Mouse (Mus musculus) hindbrain, embryonic 16.5 days (tissue): Measurements from ENCODE around the gene Epn2. TPM values are rescaled to one million over a fixed set of nuclear protein-coding genes. Genes with fewer than 3 reads are reported as not detected.

ENCODE experiments used
- ATAC-seq: fragments of 200-750 bp; cut with Nextera tagmentation; 2 replicates; pipeline ENCODE4 v1.8.0; 2017; ENCODE audit warnings: moderate TSS enrichment, moderate library complexity
- H3K27ac ChIP-seq: fragments of 300-500 bp; sonication (generic); 2 replicates; pipeline ENCODE4 v1.5.1; 2014; ENCODE audit warnings: low read depth, mild to moderate bottlenecking, control low read depth, low read length, moderate library complexity
- H3K27me3 ChIP-seq: fragments of 300-500 bp; sonication (generic); replicated peaks from 2 replicates; pipeline ENCODE4 v1.6.1; 2014; ENCODE audit warnings: low read length; ENCODE audit not compliant: control insufficient read depth, insufficient read depth
- H3K36me3 ChIP-seq: fragments of 300-500 bp; sonication (generic); 2 replicates; pipeline ENCODE4 v1.6.1; 2014; ENCODE audit warnings: mild to moderate bottlenecking, low read length, moderate library complexity, mixed read lengths; ENCODE audit not compliant: control insufficient read depth, insufficient read depth
- H3K4me1 ChIP-seq: fragments of 300-500 bp; sonication (generic); 2 replicates; pipeline ENCODE4 v1.6.1; 2014; ENCODE audit warnings: low read depth, low read length; ENCODE audit not compliant: control insufficient read depth, insufficient read depth
- H3K4me2 ChIP-seq: fragments of 300-500 bp; sonication (generic); 2 replicates; pipeline ENCODE4 v1.6.1; 2014; ENCODE audit warnings: mild to moderate bottlenecking, low read length, control low read depth, moderate library complexity
- H3K4me3 ChIP-seq: fragments of 300-500 bp; sonication (generic); 2 replicates; pipeline ENCODE4 v1.5.1; 2014; ENCODE audit warnings: mild to moderate bottlenecking, low read length, control low read depth, moderate library complexity
- H3K9ac ChIP-seq: fragments of 300-500 bp; sonication (generic); 2 replicates; pipeline ENCODE4 v1.6.1; 2014; ENCODE audit warnings: low read depth, mild to moderate bottlenecking, control low read depth, low read length, moderate library complexity
- H3K9me3 ChIP-seq: fragments of 300-500 bp; sonication (generic); 2 replicates; pipeline ENCODE4 v1.6.1; 2014; ENCODE audit warnings: mild to moderate bottlenecking, low read length, moderate library complexity; ENCODE audit not compliant: control insufficient read depth
- WGBS: fragments of 180-500 bp; shearing (Covaris S2); extraction: QIAGEN DNeasy Blood & Tissue Kit; methylation state at CpG from one replicate; pipeline ENCODE4 v1.1.7; 2014; 5-methylcytosine and 5-hydroxymethylcytosine counted together
- polyA plus RNA-seq: library from polyadenylated mRNA; unstranded; fragments of >200 nt; fragmentation: Nextera tagmentation; extraction: Ambion mirVana; gene quantifications from 2 replicates; pipeline ENCODE4 v1.2.1, GENCODE M21; 2015

Epn2 gene
- polyA plus RNA-seq, 1 experiment from 2014 or later: 66.9 TPM

GRCm38 (mm10) chr11:61492749-61493401, 86.6 kb downstream of the Epn2 start:
- peak overlapping the region; percentile 91 for H3K27ac ChIP-seq
- peak overlapping the region; percentile 89 for H3K9ac ChIP-seq
- H3K9me3 ChIP-seq: no peaks in the 10 kb centered on the region
- H3K4me1 ChIP-seq: peaks cover 20% of the 10 kb centered on the region
- 73% methylated on average over 12 of the region's 12 CpGs for WGBS
- no peak for ATAC-seq
- peak overlapping the region; percentile 80 for H3K4me3 ChIP-seq
- H3K36me3 ChIP-seq: peaks cover 35% of the 10 kb centered on the region
- H3K27me3 ChIP-seq: no peaks in the 10 kb centered on the region
- peak overlapping the region; percentile 84 for H3K4me2 ChIP-seq

GRCm38 (mm10) chr11:61490944-61491520, 88.5 kb downstream of the Epn2 start:
- Histone ChIP-seq H3K27ac (no peak overlapping the region), H3K4me1 (peaks cover 23% of the 10 kb centered on the region), H3K4me2 (no peak overlapping the region), H3K9ac (no peak overlapping the region), H3K4me3 (no peak overlapping the region), H3K9me3 (no peaks in the 10 kb centered on the region), H3K27me3 (no peaks in the 10 kb centered on the region), H3K36me3 (peaks cover 36% of the 10 kb centered on the region)
- 87% methylated on average over 22 of the region's 22 CpGs for WGBS
- no peak for ATAC-seq

- H3K9me3 ChIP-seq: no peaks in the 10 kb centered on the region
- peaks cover 32% of the 10 kb centered on the region for H3K4me1 ChIP-seq
- no peak overlapping the region for H3K9ac ChIP-seq
- no peaks in the 10 kb centered on the region for H3K27me3 ChIP-seq
- 90% methylated on average over 4 of the region's 8 CpGs for WGBS
- peaks cover 36% of the 10 kb centered on the region for H3K36me3 ChIP-seq
- ATAC-seq: no peak
- H3K4me3 ChIP-seq: no peak overlapping the region
- H3K4me2 ChIP-seq: no peak overlapping the region
- H3K27ac ChIP-seq: no peak overlapping the region
These were observed 89.6 kb downstream of the Epn2 start for GRCm38 (mm10) chr11:61489874-61490273.

GRCm38 (mm10) chr11:61489085-61489484, 90.4 kb downstream of the Epn2 start:
- ATAC-seq: no peak
- Histone ChIP-seq H3K36me3 (peaks cover 36% of the 10 kb centered on the region), H3K9me3 (no peaks in the 10 kb centered on the region), H3K27ac (no peak overlapping the region), H3K4me2 (no peak overlapping the region), H3K9ac (no peak overlapping the region), H3K4me3 (no peak overlapping the region), H3K4me1 (peaks cover 39% of the 10 kb centered on the region), H3K27me3 (no peaks in the 10 kb centered on the region)
- WGBS: 86% methylated on average over 2 of the region's 2 CpGs

- no peak for ATAC-seq
- H3K27ac ChIP-seq: peak overlapping the region; percentile 44; the same call in 1 of the 2 replicates
- H3K27me3 ChIP-seq: no peaks in the 10 kb centered on the region
- no peak overlapping the region for H3K9ac ChIP-seq
- WGBS: 79% methylated on average over 7 of the region's 7 CpGs
- no peaks in the 10 kb centered on the region for H3K9me3 ChIP-seq
- peaks cover 36% of the 10 kb centered on the region for H3K36me3 ChIP-seq
- H3K4me1 ChIP-seq: peaks cover 36% of the 10 kb centered on the region
- no peak overlapping the region for H3K4me3 ChIP-seq
- H3K4me2 ChIP-seq: no peak overlapping the region
These were observed 91.6 kb downstream of the Epn2 start for GRCm38 (mm10) chr11:61487936-61488335.

- H3K9ac ChIP-seq: no peak overlapping the region
- no peak overlapping the region for H3K4me3 ChIP-seq
- no peak overlapping the region; the same call in 1 of the 2 replicates for H3K27ac ChIP-seq
- H3K4me1 ChIP-seq: peaks cover 31% of the 10 kb centered on the region
- peaks cover 33% of the 10 kb centered on the region for H3K36me3 ChIP-seq
- no peak overlapping the region for H3K4me2 ChIP-seq
- no peak for ATAC-seq
- no peaks in the 10 kb centered on the region for H3K27me3 ChIP-seq
- no peaks in the 10 kb centered on the region for H3K9me3 ChIP-seq
- 32% methylated on average over 2 of the region's 2 CpGs for WGBS
These were observed 92.1 kb downstream of the Epn2 start for GRCm38 (mm10) chr11:61487401-61487800.

- Histone ChIP-seq H3K4me1 (peaks cover 31% of the 10 kb centered on the region), H3K4me2 (no peak overlapping the region), H3K36me3 (peaks cover 33% of the 10 kb centered on the region), H3K27ac (no peak overlapping the region), H3K4me3 (no peak overlapping the region), H3K27me3 (no peaks in the 10 kb centered on the region), H3K9ac (no peak overlapping the region), H3K9me3 (no peaks in the 10 kb centered on the region)
- 77% methylated on average over 14 of the region's 14 CpGs for WGBS
- ATAC-seq: no peak
These were observed 92.8 kb downstream of the Epn2 start for GRCm38 (mm10) chr11:61486458-61487219.

- peak overlapping the region; percentile 23 for H3K4me3 ChIP-seq
- H3K36me3 ChIP-seq: peaks cover 25% of the 10 kb centered on the region
- H3K4me2 ChIP-seq: peak overlapping the region; percentile 38
- H3K4me1 ChIP-seq: peaks cover 31% of the 10 kb centered on the region
- WGBS: 41% methylated on average over 22 of the region's 22 CpGs
- H3K27me3 ChIP-seq: no peaks in the 10 kb centered on the region
- H3K27ac ChIP-seq: peak overlapping the region; percentile 71
- H3K9ac ChIP-seq: peak overlapping the region; percentile 22
- no peaks in the 10 kb centered on the region for H3K9me3 ChIP-seq
- ATAC-seq: no peak
These were observed 93.7 kb downstream of the Epn2 start for GRCm38 (mm10) chr11:61485541-61486457.
